Mouse (Mus musculus) ES-E14 (cell line): ENCODE measurements at regions not wholly inside any gene's neighbourhood (a gene's known extent, or its start where the extent isn't known, plus 50 kb on each side); places are given as distances from the start of the nearest gene placed in this dataset.

Source experiments
- HCFC1 ChIP-seq: IDR thresholded peaks from 2 replicates; pipeline ENCODE4 v1.6.1; 2012; ENCODE audit warnings: low read length, inconsistent platforms, borderline replicate concordance; ENCODE audit not compliant: insufficient read depth
- MAFK ChIP-seq: IDR thresholded peaks from 2 replicates; pipeline ENCODE4 v1.6.1; 2014; ENCODE audit warnings: mild to moderate bottlenecking, low read depth, low read length, inconsistent platforms; ENCODE audit not compliant: insufficient read depth

GRCm38 (mm10) chr6:103381930-103382329, 128.5 kb upstream of the Chl1 start:
- TF ChIP-seq MAFK (no peak), HCFC1 (no peak)
